Mouse (Mus musculus) hindbrain, embryonic 15.5 days (tissue): ENCODE measurements around the gene Jph3. TPM values are rescaled to one million over a fixed set of nuclear protein-coding genes. Genes with fewer than 3 reads are reported as not detected.

ENCODE experiments used
- ATAC-seq: fragments of 200-750 bp; cut with Nextera tagmentation; 2 replicates; pipeline ENCODE4 v1.8.0; 2017; ENCODE audit warnings: low read depth, moderate number of reproducible peaks, moderate TSS enrichment; ENCODE audit not compliant: low FRiP score
- H3K27ac ChIP-seq: fragments of 300-500 bp; sonication (generic); replicated peaks from 2 replicates; pipeline ENCODE4 v1.5.1; 2015; ENCODE audit warnings: mild to moderate bottlenecking, inconsistent platforms
- H3K27me3 ChIP-seq: fragments of 300-500 bp; sonication (generic); 2 replicates; pipeline ENCODE4 v1.6.1; 2015; ENCODE audit warnings: control low read depth, inconsistent platforms
- H3K36me3 ChIP-seq: fragments of 300-500 bp; sonication (generic); 2 replicates; pipeline ENCODE4 v1.6.1; 2015; ENCODE audit warnings: control low read depth, inconsistent platforms
- H3K4me1 ChIP-seq: fragments of 300-500 bp; sonication (generic); replicated peaks from 2 replicates; pipeline ENCODE4 v1.6.1; 2015; ENCODE audit warnings: control low read depth, inconsistent platforms
- H3K4me2 ChIP-seq: fragments of 300-500 bp; sonication (generic); 2 replicates; pipeline ENCODE4 v1.6.1; 2015; ENCODE audit warnings: moderate library complexity, mild to moderate bottlenecking, inconsistent platforms
- H3K4me3 ChIP-seq: fragments of 300-500 bp; sonication (generic); 2 replicates; pipeline ENCODE4 v1.5.1; 2015; ENCODE audit warnings: mild to moderate bottlenecking, inconsistent platforms
- H3K9ac ChIP-seq: fragments of 300-500 bp; sonication (generic); 2 replicates; pipeline ENCODE4 v1.6.1; 2015; ENCODE audit warnings: inconsistent platforms
- H3K9me3 ChIP-seq: fragments of 300-500 bp; sonication (generic); 2 replicates; pipeline ENCODE4 v1.6.1; 2016; ENCODE audit warnings: control low read depth, inconsistent platforms
- WGBS: fragments of 180-500 bp; shearing (Covaris S2); methylation state at CpG from one replicate; pipeline ENCODE4 v1.1.7; 2015; 5-methylcytosine and 5-hydroxymethylcytosine counted together
- polyA plus RNA-seq: library from polyadenylated mRNA; unstranded; fragments of >200 nt; fragmentation: Nextera tagmentation; extraction: Ambion mirVana; gene quantifications from 2 replicates; pipeline ENCODE4 v1.2.1, GENCODE M21; 2015

The Jph3 gene
- polyA plus RNA-seq, 1 experiment from 2014 or later: 125 TPM

GRCm38 (mm10) chr8:121843184-121843733, 113.8 kb downstream of the Jph3 start:
- WGBS: 79% methylated on average over 3 of the region's 3 CpGs

More at GRCm38 (mm10) chr8:121843184-121843733, 113.8 kb downstream of the Jph3 start:
- no peak for ATAC-seq
- H3K27ac ChIP-seq: no peak overlapping the region
- no peak overlapping the region for H3K4me2 ChIP-seq
- H3K9me3 ChIP-seq: no peaks in the 10 kb centered on the region
- no peak overlapping the region for H3K9ac ChIP-seq
- no peaks in the 10 kb centered on the region for H3K36me3 ChIP-seq
- no peak overlapping the region for H3K4me3 ChIP-seq
- H3K27me3 ChIP-seq: no peaks in the 10 kb centered on the region
- H3K4me1 ChIP-seq: no peaks in the 10 kb centered on the region

Other genes with a start within 250 kb of the Jph3 start
- gene 1700018B08Rik, start 185.3 kb upstream of the Jph3 start, polyA plus RNA-seq: not detected in 2 replicates
- gene Fbxo31, start 150.8 kb upstream of the Jph3 start, polyA plus RNA-seq: 34.1 and 39.6 TPM in 2 replicates
- 349 and 352 TPM in 2 replicates for gene Map1lc3b, start 139.3 kb upstream of the Jph3 start, polyA plus RNA-seq
- gene Zcchc14, start 76.7 kb upstream of the Jph3 start, polyA plus RNA-seq: 21.6 and 23.9 TPM in 2 replicates
- 44.1 and 46.5 TPM in 2 replicates for gene Klhdc4, start 99.9 kb downstream of the Jph3 start, polyA plus RNA-seq
- gene Slc7a5, start 178.1 kb downstream of the Jph3 start, polyA plus RNA-seq: 52.9 and 59.2 TPM in 2 replicates
- 0.36 and 0.63 TPM in 2 replicates for gene Car5a, start 215.3 kb downstream of the Jph3 start, polyA plus RNA-seq
- 53.9 and 59.1 TPM in 2 replicates for gene Banp, start 220.1 kb downstream of the Jph3 start, polyA plus RNA-seq